Mouse (Mus musculus) c-Kit-positive CD71-negative TER-119-negative erythroid progenitor cells, embryonic 14.5 days (primary cell): ENCODE data around the gene Ank.

Experiments
- DNase-seq: peaks from one replicate; pipeline ENCODE4 v3.0.0-alpha.2; 2013; ENCODE audit warnings: low read depth

Gene Ank

GRCm38 (mm10) chr15:27536771-27537170, 70.3 kb downstream of the Ank start:
- DNase-seq: no peak

GRCm38 (mm10) chr15:27537519-27538223, 71.2 kb downstream of the Ank start:
- DNase-seq: no peak

GRCm38 (mm10) chr15:27539745-27540144, 73.3 kb downstream of the Ank start:
- DNase-seq: no peak

DNA sequence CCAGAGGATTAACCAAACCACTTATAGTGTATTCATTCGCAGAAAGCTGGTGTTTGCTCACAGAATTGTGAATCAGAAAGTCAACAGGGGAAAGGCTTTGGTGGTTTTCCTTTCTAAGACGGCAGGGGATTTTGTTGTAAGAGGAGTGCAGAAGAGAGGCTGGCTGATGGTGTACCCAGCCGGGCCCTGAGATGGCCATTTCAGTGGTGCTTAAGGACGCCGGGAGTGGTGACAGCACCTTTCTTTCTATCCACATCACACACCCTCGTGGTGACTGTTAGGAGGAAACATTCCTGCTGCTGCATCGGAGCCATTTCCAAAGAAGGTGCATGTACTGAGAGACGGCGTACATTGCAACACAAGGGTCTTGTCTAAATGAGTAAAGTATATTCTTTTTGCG, 78.7 kb downstream of the Ank start:
- DNase-seq: no peak

DNA sequence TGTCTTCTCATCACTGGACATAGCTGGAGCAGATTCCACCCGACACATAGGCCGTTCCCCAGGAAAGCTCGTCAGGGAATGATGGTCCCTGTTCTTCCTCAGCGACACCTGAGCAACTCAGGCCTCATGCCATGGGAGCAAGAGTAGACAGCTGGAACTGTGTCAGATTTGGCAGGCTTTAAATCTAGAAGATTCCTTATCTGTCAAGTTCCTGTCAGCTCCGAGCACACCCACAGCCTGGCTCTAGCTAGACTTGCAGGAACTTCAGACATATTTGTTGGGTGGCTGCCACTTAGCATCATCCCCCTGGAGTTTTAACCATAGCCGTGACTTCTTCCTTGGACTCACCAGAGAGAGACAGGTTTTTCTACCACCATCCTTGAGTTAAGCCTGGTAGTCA, 81.6 kb downstream of the Ank start:
- no peak for DNase-seq

DNA sequence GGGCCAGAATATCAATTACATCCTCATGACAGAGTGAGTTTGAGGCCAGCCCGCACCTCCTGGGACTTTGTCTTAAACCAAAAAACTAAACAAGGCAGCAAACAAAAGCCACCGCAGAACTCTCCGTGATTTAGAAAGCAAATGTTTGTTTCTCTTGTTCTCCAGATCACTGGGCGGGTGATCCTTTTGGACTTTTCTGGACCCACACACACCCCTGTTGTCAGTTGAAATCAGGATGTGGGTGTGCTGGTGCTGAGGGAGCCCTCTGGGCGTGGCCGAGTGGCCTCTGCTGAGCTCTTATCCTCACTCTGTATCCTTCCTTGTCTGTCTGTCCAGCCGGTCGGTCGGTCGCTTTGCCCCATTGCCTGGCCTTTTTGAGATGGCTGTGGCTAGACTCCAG, 82.6 kb downstream of the Ank start:
- no peak for DNase-seq

GRCm38 (mm10) chr15:27549878-27550277, 83.4 kb downstream of the Ank start:
- no peak for DNase-seq

DNA sequence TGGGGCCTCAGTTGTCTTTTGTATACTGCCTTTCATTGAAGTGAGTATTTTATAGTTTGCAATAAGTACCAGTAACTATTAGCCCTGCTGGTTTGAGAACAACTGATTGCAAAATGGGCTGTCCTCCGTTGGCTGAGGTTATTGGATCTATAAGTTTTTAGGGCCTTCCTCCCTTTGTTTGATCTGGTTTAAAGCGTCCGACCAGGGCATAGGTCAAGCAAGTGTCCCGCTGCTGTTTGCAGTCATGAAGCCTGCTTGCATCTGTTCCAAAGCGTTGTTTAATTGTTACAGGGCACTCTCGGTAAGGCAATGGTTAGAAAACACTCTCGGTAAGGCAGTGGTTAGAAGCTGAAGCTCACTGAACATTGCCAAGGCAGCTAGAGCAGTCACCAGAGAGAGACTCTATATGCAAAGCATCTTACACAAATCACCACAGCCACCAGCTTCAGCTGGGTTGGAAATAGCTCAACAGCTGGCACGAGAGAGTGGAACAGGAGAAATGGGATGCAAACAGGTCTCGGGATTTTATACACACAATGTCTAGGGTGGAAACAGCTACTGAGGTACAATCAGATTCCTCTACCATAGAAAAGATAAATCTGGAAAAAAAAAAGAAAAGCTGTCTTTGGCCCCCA, 84.0 kb downstream of the Ank start:
- DNase-seq: no peak

DNA sequence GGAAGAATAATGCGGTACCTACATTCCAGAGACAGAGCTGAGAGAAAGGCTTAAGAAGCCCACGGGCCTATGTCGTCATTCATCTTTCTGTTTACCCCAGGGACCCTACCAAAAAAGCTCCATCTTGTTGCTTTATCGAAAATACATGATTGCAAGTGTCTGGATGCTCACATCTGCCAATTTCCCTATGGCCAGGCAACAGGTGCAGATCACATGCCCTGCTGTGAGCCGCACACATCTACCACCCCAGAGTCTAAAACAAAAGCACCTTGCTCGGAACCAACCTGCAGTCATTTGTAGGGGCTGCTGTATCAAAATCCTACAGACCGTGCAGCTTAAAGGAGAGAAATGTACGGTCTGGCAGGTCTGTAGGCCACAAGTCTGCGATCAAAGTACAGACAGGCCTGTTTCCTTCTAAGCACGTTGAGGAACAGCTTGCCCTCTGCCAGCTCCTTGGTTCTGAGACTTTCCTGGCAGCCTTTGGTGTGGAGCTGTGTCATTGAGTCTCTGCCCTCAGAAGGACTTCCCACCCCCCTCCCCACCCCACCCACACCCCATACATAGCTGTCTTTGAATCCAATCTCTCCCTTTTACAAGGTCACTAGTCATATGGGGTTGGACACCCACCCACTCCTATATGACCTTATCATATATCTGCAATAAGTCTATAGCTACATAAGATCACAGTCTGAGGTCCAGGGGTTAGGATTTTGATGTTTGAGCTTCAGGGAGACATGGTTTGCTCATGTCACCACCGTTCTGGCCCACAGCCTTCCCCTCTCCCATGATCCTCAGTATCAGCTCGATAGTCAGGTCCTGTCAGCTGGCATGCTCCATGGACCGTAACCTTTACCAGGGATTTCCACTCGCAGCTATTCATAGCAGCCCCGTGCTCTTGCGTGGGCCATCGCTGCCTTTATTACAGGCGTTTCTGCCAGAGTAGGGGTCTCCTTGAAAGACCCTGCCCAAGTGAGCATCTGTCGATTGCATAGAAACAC, 84.9 kb downstream of the Ank start:
- DNase-seq: no peak

GRCm38 (mm10) chr15:27552129-27552700, 85.7 kb downstream of the Ank start:
- DNase-seq: no peak

- no peak for DNase-seq
These were observed 87.1 kb downstream of the Ank start for GRCm38 (mm10) chr15:27553554-27553953.

GRCm38 (mm10) chr15:27558456-27559147, 92.1 kb downstream of the Ank start:
- no peak for DNase-seq

GRCm38 (mm10) chr15:27560315-27560714, 93.8 kb downstream of the Ank start:
- no peak for DNase-seq

DNA sequence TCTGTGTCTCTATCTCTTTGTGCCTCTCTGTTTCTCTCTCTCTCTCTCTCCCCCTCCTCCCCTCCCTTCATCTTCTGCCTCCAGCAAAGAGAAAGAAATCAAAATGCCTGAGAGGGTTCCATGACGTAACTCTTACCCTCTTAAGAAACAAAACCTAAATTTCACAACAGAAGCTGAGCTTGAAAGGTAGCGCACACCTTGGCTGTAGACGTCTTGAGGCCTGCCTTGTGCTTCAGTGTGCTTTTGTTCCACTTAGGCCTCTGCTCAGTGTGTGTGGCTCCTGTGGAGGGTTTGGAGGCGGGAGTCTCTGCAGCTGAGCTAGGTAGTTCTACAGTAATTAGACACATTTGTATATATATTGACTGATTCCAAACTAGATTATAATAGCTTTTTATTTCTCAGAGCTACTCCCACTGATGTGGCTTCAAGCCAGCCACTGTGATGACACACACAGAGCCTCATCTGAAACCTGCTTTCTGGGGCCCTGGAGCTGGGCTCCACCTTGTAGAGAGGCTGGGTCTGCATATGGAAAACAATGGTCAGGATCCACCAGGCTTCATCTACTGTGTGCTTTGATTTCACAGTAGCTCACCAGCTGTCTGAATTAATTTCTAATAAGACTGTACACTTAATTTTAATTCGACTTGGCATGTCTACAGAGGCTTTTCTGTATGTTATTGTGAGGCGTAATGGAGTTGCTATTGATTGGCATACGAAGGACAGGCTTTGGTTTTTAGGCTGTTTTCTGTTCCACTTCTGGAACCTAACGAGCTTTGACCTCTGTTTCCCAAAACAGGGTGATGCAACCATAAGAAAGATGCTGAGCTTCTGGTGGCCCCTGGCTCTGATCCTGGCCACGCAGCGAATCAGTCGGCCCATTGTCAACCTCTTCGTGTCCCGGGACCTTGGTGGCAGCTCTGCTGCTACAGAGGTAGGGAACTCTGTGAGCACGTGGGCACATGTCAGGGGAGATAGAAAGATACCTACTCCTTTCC, 97.9 kb downstream of the Ank start:
- DNase-seq: no peak

DNA sequence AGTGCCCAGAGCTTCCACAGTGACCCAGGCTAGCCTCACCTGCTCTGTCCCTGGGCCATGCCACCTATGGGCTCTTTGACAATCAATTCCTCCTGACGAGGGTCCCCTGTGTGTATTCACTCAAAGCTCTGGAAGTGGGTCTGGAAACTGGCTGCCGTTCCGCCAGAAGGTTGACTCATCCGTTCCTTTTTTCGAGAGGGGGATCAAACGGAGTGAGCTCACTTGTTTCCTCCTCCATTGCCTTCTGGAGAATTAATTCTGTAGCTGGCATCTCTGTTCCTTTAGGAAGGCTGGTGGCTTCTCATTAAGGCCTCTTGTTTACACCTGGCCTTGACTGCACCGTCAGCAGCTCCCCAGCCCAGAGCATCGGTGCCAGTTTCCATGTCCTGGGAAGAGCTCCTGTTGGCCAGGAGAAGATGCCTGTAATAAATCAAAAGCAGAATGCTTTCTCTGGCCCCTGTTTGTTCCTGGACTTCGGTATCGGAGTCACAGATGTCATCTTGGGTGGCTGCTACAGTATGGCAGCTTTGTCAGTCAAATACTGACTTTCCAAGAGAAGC, 99.2 kb downstream of the Ank start:
- no peak for DNase-seq

- DNase-seq: no peak
These were observed 100.9 kb downstream of the Ank start for GRCm38 (mm10) chr15:27567356-27567755.

GRCm38 (mm10) chr15:27568371-27568770, 101.9 kb downstream of the Ank start:
- no peak for DNase-seq

GRCm38 (mm10) chr15:27569924-27570323, 103.4 kb downstream of the Ank start:
- DNase-seq: no peak

DNA sequence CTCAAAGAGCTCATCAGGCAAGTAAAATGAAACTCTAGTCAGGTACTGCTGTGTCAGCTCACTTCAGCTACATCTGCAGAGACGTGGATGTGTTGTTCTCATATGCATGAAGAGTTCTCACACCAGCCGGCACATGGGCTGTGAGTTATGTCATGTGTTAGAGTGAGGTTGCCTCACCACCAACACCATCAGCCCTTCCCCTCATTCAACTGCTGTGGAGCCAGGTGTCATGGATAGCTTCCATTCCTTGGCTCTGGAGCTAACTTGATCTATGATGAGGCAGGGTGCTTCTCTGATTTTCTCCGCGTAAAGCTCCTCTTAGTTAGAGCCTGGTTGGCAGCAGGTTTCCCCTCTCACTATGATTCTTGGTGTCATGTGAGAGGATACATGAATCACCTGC, 103.9 kb downstream of the Ank start:
- no peak for DNase-seq

DNA sequence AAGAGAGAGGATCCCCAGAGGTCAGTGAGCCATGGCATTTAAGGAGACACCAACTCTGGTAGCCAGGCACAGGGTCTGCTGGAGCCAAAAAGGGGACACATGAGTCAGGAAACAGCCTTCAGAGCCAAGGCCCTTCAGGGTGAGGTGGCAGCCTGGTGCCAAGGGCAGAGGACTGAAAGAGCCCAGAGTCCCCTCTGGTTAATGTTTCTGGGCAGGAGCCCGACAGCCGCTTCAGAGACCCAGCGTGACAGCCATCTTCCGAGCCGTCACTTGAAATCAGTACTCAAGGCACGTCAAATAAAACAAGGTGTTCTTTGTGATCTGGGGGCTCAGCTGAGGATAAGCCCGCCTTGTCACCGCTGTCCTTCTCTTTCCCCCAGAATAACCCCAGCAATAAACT, 104.7 kb downstream of the Ank start:
- no peak for DNase-seq
